Mouse (Mus musculus): Measurements from ENCODE around the gene Olfr549.

Olfr549 gene

DNA sequence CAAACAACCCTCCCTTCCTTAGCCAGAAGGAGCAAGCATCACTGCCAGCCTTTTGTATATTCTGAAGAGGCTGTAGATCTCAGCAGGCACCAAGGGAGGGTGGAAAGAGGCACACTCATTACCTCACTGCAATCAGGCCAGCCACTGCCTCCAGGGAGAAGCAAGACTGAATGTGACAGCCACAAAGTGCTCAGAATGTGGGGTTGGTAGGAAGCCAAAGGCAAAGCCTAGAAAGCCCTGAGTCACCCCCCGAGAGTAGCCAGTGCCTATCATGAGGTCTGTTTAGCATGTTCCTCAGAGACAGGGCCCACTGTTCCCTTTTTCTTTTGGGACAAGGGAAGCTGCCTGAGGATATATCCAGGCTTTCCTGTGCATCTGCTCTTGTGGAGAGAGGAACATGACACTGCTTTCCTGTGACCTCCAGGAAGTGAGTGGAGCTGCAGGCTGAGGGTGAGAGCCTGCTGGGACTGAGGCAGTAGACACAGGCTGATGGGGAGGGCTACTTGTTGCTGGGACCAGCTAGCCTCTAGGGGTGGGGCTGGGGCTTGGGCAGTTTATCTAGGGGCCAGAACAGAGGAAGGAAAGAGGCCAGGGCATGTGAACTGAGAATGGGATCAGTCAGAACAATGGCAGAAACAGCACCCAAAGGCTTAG, 47.8 kb downstream of the Olfr549 start, which contains the start of gene Olfr552:
TSS of gene Olfr552 (plus strand) at position 393 of the 654 bp plus-strand sequence.
- DNase-seq: no peak
